Mouse (Mus musculus) spleen, postnatal 4 days (tissue): ENCODE data around the gene Nop53.
"Not testable (repeated sequence)": the region's sequence is repeated elsewhere in the genome, so short reads cannot be mapped to it uniquely, and the experiment has no call there.

Experiments used
- DNase-seq, 2 experiments: peaks; one replicate each; pipeline ENCODE4 v3.0.0; 2022; ENCODE audit warnings: low spot score in 2 of 2

Nop53 gene

GRCm38 (mm10) chr7:15919947-15920346 is 25.9 kb downstream of the Nop53 start:
- DNase-seq: no peak

DNA sequence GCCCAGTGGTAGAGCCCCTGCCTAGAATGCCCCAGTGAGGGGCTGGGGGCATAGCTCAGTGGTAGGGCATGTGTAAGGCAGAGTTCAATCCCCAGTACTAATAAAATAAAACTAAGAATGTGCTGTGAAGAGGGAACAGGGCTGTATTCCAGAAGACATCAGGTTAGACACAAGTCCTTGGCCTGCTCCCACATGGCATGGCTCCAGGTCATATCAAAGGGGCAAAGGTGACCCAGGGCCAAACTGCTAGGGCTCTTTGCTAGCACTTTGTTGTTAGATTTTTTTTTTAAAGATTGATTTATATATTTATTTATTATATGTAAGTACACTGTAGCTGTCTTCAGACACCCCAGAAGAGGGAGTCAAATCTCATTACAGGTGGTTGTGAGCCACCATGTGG is 27.5 kb downstream of the Nop53 start:
- DNase-seq: no peak

- no peak for DNase-seq
Measured at GRCm38 (mm10) chr7:15916996-15917395, 28.9 kb downstream of the Nop53 start.

DNA sequence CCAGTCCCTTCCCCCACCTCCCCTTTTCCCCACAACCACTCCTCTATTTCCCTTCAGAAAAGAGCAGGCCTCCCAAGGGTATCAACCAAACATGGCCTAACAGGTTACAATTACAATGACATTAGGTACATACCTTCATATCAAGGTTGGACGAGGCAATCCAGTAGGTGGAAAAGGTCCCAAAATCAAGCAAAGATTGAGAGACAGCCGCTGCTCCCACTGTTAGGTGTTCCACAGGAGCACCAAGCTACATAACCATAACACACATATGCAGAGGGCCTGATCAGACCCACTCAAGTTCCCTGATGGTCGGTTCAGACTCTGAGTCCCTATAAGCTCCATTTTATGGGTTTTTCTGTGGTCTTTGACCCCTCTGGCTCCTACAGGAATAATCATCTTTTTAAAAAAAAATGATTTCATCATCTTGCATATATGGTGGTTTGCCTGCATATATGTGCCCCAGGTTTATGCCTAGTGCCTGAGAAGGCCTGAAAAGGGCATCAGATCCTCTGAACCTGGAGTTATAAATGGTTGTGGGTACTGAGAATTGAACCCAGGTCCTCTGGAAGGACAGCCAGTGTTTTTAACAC is 29.6 kb downstream of the Nop53 start:
- no peak for DNase-seq

- not testable (repeated sequence) for DNase-seq
Measured at GRCm38 (mm10) chr7:15915695-15916094, 30.2 kb downstream of the Nop53 start.

- no peak for DNase-seq
Measured at GRCm38 (mm10) chr7:15914751-15915150, 31.1 kb downstream of the Nop53 start.

DNA sequence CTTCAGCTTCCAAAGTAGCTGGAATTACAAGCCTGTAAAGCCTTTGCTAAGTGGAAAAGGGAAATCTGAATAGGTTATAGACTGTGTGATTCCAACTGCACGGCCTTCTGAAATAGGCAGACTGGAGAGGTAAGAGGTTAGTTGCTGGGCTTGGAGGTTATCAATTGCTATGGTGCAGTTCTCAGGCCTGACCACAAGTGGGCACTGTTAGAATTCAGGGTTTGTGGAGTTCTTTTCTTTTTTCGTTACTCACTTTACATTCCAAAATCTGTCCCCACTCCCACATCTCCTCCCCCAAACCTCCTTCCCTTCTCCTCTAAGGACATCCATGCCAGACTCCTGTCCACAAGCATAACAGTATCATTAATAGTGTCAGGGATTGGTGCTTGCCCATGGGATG is 31.6 kb downstream of the Nop53 start:
- DNase-seq: peak; percentile 25 to 78

DNA sequence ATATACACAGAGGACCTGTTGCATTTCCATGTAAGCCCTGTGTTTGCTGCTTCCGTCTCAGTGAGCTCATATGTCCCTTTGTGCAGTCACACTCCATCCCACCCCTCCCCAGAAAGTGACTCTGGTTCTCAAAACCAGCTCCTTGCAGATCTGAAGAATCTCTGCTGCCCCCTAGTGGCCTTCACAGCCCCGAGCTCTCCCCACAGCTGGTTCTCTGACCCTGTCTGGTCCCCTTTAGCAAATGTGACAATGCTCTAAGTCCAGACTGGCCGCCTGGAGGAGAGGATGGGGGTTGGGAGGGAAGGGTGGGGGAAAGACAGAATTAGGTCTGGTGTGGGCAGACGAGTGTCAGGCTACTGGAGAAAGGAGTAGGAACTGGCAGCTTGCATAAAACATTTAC is 33.7 kb downstream of the Nop53 start:
- peak; percentile 63 to 88 for DNase-seq

DNA sequence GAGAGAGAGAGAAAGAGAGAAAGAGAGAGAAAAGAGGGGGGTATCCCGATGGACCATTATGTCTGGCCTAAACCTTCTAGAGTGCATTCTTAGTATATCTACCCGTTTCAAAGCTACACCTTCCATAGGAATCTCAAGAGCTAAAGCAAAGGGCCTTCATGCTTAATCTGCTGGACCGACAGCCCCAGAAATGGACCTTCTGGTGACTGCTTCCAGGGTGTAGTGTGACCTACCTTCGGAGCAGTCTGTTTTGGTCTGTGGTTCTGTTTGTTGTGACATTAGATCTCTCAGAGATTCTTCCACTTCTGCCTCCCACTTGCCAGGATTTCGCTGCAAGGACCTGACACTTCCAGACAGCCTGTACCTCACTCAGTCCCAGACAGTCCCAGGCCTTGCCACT is 35.4 kb downstream of the Nop53 start:
- no peak for DNase-seq

DNA sequence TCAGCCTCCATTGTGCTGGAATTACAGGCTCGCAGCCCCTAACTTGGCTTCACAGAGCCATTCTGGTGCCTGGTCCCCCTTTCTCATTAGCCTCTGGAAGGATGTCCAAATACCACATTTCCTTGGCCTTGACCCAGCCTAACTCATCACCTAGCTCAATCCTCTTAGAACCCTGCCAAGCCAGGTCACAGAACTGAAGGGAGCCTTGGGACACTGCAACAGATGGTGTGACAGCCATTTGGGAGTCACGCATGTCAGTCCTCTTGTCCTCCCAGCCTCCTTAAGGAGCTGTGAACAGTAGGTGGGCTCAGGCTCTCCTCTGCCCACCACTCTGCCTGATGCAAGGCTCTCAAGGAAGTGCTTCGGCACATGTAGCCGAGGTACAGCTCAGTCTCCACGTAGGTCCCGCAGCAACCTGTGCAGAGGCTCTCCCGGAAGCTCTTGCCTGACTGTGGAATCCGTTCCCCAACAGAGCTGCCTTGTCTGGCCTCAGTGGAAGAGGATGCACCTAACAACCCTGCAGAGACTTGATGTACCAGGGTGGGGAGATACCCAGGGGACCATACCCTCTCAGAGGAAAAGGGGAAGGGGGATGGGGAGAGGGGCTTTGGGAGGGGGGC is 37.8 kb downstream of the Nop53 start:
- DNase-seq: no peak

GRCm38 (mm10) chr7:15906602-15907001 is 39.3 kb downstream of the Nop53 start:
- DNase-seq: no peak

DNA sequence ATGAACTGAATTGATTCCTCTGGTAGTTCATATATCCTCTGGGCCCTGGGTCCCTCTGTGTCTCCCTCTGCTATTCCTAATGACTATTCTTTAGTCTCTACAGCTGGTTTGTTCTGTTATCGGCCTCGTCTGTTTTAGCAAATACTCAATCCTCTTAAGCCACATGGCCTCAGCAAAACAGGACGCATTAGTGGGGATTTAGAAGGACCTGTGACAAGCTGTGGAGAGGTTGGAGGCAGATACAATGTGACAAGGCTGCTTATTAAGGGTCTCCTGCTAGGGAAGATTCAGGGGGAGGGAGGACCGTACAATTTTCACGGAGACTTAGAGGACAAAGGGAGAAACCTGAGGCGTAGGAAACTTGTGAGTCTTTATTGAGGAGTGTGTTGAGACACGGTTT is 40.0 kb downstream of the Nop53 start:
- DNase-seq: no peak

DNA sequence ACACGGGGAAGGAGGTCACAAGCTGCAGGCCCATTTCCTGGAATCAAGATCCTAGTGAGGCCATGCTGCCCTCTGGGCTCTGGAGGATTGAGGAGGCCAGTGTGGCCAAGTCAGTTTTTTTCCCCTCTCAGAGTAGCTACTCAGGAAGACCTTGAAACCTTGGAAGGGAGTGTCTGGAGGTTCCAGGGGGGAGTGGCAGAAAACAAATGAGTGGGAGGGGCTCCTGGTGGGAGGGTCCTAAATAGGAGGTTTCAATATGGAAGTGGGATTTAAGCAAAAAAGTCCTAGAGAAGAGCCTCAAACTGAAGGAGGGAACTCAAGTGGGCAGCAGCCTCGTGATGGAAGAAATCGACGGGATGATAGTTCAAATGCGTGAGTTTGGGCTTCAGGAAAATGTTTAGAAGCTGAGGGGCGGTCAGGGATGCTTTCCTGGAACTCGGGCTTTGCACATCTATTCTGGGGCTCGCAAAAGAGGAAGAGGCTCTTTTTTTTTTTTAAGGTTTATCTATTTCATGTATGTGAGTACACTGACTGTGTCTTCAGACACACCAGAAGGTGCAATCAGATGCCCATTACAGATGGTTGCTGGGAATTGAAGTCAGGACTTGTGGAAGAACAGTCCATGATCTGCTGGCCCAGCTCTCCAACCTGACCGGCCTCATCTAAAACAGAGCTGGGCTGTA is 44.4 kb downstream of the Nop53 start:
- DNase-seq: no peak

GRCm38 (mm10) chr7:15894251-15894650 is 51.6 kb downstream of the Nop53 start:
- no peak for DNase-seq
